Mouse (Mus musculus) olfactory bulb, adult 2 months (tissue): ENCODE data around the gene Yif1a.

Experiments
- CTCF ChIP-seq: fragments of 200-500 bp; IDR thresholded peaks from 2 replicates; pipeline ENCODE4 v1.5.1; 2012; ENCODE audit warnings: low read depth, mild to moderate bottlenecking, low read length, moderate library complexity; ENCODE audit not compliant: insufficient read depth
- POLR2A ChIP-seq: fragments of 200-500 bp; IDR thresholded peaks from 2 replicates; pipeline ENCODE4 v1.6.1; 2012; ENCODE audit warnings: mild to moderate bottlenecking, low read depth, low read length, moderate library complexity; ENCODE audit not compliant: insufficient read depth

GRCm38 (mm10) chr19:5089324-5089723 is 986 bp downstream of the Yif1a start:
- TF ChIP-seq CTCF (no peak), POLR2A (no peak)
